Mouse (Mus musculus): Measurements from ENCODE around the gene Cnot1.

Cnot1 gene

DNA sequence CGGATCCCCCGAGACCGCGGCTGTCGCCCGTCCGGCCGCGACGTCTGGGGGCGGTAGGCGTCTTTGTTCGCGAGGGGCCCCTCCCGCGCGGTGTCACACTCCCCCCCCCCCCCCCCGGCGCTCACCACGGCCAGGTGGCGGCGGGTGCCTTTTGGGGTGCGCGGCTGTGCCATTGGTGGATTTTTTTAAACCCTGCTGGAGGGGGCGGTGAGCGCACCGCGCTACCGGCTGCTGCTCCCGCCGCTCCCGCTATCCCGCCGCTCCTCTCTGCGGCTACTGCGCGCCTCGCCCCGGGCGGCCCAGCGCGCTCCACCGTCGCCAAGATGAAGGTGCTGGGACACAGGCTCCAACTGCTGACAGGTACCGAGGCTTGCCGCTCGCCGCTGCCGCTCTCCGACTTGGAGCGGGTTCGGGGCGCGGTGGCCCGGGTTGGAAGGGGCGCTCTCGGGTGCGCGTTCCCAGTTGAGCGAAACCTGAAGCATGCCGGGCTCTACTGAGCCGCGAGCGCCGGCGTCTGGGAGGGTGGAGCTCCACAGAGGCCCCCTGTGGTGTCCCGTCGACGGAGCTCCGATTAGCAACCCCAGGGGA, 129.1 kb downstream of the Cnot1 start:
- peak; percentile 61 for DNase-seq

DNA sequence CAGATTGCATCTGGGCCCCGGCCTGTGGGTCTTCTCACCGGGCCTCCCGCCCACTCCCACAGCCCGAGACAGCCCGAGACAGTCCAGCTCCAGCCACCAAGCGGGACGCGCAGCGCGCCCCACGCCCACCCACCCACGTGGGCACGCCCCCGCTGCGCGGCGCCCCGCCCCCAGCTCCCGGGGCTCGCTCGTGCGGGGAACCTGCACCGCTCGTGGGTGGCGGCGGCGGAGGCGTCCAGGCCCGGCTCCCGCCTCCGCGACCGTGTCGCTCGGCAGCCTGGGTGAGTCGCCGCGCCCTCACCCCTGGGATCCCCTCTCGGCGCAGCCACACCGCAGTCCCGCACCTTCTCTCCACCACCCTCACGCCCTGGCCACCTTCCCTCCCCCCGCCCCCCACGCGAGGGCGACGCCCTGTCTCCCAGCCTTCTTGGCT, 129.7 kb downstream of the Cnot1 start:
- DNase-seq, result peak; percentile 42

DNA sequence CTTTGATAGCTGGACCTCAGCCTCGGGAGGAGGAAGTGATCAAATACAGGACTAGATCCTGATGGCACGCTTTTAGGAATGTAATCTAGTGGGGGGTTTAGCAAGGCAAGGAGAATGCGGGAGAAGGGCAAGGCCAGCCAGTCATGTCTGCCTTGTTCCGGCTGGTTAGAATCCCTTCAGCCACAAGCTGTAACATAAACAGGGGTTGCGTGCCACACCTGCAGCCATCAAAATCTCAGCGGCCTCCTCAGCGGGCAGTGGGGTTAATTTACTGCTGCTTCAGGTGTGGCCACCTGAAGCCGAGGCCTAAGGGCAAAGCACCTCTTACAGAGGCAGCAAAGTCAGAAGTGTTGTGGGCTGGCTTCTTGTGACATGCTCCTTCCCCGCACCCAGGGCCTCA, 130.6 kb downstream of the Cnot1 start, which contains the start of gene Ndrg4:
Gene Ndrg4 (plus strand): TSS at position 350 of the 400 bp plus-strand sequence.
- no peak for DNase-seq

DNA sequence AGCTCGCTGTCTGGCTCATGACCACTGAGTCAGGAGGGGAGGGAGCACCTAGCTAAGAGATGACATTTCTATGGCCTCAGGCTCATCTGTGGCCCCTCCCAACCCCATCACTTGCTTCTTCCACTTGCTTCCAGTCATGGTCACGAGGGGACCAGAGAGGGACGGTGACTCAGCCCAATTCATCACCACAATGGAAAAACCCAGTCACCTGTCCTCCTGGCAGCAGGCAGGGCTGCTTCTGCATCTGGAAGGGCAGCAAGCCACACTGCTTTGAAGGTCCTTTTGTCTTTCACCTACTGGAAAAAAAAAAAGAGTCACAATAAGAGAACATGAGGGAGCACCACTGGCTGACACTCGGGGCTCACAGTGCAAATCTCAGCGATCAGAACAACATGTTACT, 134.5 kb downstream of the Cnot1 start:
- no peak for DNase-seq

DNA sequence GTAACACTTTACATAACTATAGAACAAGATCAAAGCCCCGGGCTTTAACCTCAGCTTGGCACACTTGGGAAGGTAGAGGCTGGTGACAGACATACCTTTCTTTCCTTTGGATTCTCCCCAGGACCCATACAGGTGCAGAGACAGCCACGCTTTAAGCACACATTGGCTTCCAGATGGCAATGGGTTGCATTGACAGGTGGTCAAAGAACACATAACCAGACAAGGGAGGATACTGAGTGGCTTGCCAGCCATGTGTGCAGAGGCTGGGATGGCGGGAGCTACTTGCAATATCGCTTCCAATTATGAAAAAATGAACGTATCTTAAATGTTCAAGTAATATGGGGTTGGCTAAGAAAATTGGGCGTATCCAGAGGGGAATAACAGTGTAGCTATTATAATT, 135.4 kb downstream of the Cnot1 start:
- no peak for DNase-seq

DNA sequence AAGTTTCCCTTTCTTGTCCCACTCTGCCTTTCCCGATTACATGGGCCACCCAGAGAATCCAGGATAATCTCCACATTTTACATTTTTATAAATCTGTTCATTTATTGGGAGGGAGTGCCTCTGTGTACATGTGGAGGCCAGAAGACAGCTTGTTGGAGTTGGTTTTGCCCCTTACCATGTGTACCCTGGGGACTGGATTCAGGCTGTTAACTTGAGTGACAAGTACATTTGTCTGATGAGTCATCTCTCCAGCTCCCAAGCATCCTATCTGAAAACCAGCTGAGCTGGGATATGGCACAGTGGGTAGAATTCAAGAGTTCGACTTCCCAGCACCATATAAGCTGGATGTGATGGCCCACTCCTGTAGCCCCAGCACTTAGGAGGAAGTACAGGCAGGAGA, 137.3 kb downstream of the Cnot1 start:
- no peak for DNase-seq
